Mouse (Mus musculus): ENCODE data around the gene Ctxn1.

Gene Ctxn1

DNA sequence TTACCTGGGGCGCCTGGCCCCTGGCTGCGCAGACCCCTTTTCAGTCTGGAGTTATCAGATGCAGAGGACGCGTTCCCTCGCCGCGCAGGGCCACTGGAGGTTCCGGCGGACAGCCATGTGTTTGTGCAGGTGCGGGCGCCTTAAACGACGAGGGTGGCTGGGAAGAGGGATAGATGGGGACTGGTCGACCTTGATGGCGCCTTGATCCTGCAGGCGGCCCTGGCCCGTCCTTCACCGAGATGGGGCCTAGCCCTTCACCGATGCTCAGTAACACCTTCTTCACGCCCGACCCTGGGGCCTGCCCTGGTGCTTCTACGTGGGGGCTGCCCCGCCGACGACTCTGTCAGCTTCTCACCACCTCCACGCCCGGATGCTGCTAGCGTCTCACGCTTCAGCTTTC, 9.9 kb downstream of the Ctxn1 start:
- DNase-seq = peak; percentile 82 to 84

DNA sequence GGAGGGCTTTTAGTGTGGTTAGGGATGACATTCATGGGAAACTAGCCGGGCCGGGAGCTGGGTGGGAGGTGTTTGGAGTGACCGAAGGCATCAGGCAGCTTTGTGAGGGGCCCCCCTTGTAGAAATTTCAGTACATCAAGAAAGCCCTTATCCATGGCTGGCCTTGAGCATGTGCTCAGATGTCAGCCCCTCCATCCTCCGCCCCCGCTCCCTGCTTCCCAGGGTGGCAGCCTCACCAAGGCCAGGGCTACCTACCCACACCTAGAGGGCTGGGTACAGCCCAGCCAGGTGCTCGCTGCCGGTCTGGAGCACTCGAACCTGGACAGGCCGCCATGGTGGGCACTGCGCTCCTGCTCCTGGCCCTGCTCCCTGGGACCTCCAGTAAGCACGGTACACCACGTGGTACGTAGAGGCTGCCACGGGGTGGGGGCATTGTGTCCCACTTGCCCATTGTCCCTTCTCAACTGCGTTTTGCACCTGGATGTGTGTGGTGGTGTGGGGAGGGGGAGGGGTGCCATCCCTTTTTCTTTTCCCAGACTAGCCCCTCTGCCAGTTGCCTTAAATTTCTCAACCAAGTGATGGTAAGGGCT, 11.0 kb downstream of the Ctxn1 start, which contains the start of gene Tgfbr3l:
Tgfbr3l (plus strand) TSS at position 264 of the 590 bp plus-strand sequence.
- DNase-seq = no peak

DNA sequence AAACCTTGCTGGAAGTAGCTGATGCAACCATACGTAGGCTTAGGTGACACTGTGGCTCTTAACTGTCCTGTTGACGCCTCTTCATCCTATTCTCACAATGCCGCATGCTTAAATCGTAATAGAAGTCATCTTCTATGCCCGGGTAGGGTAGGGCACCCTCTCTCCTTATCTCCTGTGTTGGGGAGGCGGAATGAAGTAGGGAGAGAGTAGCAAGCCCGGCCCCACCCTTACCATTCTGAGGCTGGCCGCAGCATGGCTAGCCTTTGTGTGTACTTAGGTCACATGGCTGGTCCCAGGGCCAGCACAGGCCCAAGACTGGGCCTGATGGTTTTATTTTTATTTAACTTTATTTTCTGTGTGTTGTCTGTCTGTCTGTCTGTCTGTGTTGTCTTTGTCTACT, 11.8 kb downstream of the Ctxn1 start:
- DNase-seq = no peak

- no peak for DNase-seq
Observed at GRCm38 (mm10) chr8:4245737-4246136, 13.3 kb downstream of the Ctxn1 start.

GRCm38 (mm10) chr8:4245061-4245460, 14.0 kb downstream of the Ctxn1 start:
- no peak for DNase-seq

DNA sequence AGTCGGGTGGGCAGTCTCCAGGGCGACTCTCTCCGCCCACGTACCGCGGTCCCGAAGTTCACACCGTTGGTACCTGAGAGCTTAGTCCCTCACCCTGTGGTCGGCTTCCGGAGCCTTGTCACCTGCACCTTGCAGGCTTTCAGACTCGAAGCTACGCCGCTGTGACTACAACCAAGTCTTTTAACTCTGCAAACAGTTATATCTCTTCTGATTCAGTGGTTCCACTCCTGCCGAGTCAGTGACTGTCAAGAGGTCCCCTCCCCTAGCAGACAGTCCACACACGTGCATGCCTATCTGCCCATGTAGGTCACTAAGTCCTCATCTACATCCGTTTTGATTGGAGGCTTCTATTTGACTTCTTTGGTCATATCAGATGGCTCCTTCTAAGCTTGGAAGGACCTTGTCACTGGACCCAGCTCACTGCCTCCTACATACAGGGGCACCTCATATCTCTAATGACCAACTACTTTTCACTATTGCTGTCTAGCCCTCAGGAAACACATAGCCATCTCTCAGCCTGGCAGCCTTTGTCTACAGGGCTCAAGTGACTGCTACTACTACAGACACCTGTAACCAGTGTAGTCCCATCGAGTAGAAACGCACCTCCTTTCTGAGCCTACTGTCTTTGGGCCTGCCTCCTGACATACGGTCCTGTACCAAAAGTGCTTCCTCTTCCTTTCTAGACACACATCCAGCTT, 19.7 kb downstream of the Ctxn1 start:
- DNase-seq = no peak

GRCm38 (mm10) chr8:4238434-4239192, 20.5 kb downstream of the Ctxn1 start, which contains the start of the genes Map2k7 and Gm49320:
Map2k7 (plus strand) TSS chr8:4238740.
Gm49320 (plus strand) TSS chr8:4238865.
- peak; percentile 100 for DNase-seq

GRCm38 (mm10) chr8:4237814-4238433, 21.1 kb downstream of the Ctxn1 start:
- DNase-seq = peak; percentile 21 to 57

DNA sequence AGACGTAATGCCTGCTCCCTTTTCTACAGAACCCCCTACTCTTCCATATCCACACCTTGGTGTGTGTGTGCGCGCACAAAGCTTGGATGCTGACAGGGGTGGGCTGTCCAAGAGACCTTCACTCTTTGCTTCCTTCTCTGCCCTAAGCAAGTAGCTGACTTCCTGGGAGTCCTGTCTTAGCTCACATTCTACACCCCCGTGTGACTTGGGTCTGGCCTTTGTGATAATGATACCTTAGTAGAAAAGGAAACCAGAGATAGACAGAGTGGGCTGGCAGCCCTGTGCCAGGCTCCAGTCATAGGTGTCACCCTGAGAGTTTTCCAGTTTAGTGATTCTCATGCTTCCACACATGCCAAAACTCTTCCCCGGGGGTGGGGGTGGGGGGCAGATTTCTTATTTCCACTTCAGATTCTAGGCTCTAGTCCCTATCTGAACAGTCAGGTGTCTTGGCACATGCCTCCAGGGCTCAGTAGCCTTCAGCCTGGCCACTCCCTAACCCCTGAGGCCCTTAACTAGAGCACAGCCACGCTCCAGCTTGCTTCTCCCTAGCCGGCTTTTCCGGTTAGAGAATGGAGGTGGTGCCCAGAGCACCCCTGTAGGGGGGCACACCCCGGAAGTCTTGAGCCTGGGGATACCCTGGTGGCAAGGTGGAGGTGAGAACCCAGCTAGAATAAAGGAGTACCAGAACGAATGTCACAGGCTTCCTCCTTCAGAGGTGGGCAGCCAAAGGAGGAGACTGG, 28.3 kb downstream of the Ctxn1 start:
- DNase-seq = no peak

DNA sequence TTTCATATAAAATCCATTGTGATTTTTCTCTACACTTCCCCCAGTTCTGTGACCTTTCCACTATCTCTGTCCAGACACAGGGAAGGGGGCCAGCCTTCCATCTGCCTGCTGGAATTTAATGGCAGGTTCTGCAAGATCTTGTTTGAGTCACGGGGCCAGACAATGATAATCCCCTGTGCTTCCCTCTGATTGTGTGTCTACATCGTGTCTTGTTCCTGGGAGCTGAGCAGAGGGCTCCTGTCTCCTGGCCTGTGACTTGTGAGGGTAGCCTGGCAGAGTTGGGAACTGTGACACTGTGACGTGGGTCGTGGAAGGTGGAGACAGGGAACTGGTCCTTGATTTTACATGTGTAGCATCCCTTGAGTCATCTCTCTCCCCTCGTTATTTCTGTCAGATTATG, 29.3 kb downstream of the Ctxn1 start:
- no peak for DNase-seq

DNA sequence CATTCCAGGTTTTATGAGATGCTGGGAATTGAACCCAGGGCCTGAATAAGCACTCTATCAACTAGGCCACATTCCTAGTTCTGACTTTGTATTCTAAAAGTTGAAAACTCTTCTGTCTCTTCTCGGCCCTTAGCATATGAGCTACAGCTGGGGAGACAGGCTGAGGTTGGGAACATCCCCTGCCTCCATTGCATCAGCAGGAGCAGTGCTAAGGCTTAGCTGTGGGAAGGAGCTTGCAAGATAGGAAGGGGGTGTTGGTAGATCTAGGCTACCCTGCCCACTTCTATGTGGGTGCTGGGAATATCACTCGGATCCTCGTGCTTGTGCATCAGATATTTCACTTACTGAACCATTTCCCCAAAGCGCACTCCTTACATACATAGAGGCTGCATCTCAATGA, 31.2 kb downstream of the Ctxn1 start:
- no peak for DNase-seq

- peak; percentile 42 to 64 for DNase-seq
Observed at GRCm38 (mm10) chr8:4226739-4227347, 32.2 kb downstream of the Ctxn1 start, which contains the start of gene Lrrc8e. Lrrc8e (plus strand) TSS chr8:4226827.

DNA sequence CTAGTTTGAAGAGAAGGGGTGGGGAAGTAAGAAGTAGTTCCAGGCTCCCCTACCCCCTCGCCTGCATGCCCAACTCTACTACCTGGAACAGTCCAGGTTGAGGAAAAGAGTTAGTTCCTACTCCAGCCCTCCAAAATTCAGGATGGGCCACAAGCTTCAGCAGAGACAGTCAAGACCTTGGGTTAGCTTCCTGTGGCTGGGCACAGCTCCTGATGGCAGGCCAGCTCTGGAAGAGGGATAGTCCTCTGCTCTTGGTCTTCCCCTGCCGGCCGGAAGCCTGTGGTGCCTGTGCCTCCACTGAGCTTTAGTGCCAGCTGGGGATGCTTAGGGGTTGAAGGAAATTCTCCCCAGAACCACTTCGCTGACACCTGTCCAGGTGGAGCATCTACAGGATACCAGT, 32.8 kb downstream of the Ctxn1 start:
- DNase-seq = no peak

DNA sequence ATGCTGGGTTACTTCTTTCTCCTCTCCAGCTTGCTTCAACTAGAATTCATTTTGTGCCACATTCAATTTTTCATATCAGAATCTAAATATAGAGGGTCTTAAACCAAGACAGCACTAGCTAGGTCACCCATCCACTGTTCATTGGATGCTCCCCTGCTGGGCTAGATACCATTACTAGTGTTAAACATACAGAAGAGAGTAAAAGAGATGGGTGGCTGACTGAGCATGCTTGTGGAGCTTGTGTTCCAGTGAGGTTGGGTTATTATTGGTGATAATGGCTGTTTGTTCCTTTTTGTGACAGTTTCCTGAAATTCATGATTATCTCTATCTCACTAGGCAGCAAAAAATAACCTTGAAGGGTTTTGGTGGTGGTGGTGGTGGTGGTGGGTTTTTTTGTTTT, 37.0 kb downstream of the Ctxn1 start:
- no peak for DNase-seq

GRCm38 (mm10) chr8:4219617-4220016, 39.5 kb downstream of the Ctxn1 start:
- no peak for DNase-seq

DNA sequence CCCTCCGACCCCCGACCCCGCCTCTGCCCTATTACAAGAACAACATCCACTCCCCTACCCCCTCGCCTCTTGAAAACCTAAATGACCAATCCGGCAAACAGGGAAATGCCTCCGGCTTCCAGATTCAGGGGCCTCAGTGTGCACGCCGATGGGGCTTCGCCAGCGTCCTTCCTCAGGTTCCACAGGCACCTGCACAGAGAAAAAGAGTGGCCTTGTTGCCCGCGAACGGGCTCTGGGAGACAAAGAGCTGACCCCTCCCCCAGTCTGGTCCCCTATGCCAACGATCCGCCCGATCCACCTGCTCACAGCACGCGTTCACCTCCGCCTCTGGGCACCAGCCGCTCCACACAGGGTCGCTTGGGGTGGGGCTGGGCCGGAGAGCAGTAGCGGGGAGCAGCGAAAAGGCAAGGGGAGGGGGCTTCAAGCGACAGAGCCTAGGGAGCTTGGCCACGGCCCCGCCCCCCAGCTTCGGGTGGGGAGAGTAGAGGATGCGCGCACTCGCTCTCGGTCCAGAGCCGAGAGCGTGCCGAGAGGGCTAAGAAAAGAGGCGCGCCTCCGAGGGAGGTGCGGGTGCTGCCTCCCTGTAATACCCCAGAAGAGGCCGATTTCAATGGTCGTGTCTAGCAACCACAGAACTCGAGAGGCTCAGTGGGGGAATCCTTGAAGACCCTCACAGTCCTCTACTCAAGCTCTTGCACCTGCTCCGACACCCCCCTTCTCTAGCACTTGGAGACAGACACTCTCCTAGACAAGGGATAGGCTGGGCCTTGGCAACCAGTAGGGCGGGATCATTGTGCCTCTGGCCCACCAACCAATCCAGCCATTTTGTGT, 42.1 kb downstream of the Ctxn1 start, which contains the start of gene Prr36:
Prr36 (minus strand) TSS at position 669 of the 831 bp plus-strand sequence.
- peak; percentile 53 to 68 for DNase-seq

DNA sequence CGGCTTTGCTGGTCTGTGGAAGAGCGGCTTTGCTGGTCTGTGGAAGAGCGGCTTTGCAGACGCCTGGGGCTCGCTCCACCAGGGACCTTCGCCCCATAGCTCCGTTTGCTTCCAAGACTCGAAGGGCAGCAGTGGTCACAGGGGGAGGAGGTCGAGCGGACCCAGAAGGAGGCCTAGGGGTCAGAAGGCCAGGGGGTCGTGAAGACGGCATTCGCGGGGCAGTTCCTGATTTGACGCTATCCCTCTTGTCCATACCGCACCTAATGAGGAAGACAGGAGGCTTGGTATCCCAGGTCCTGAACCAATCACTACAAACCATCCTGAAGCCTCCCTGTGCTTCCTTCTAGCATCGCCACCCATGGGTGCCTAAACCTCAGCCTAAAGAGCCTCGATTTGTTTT, 42.8 kb downstream of the Ctxn1 start:
- no peak for DNase-seq

- DNase-seq = peak; percentile 62 to 70
Observed at GRCm38 (mm10) chr8:4214006-4214980, 44.8 kb downstream of the Ctxn1 start.

- DNase-seq = peak; percentile 72 to 80
Observed at GRCm38 (mm10) chr8:4213210-4214005, 45.7 kb downstream of the Ctxn1 start.

Data from kidney, postnatal 4 days (tissue).